Mouse (Mus musculus) E14TG2a.4 (cell line): ENCODE measurements at regions not wholly inside any gene's neighbourhood (a gene's known extent, or its start where the extent isn't known, plus 50 kb on each side); places are given as distances from the start of the nearest gene placed in this dataset.

Experiments
- CTCF ChIP-seq: conservative IDR thresholded peaks from 2 replicates; pipeline ENCODE4 v1.5.1; 2014; ENCODE audit warnings: low read length
- POU5F1 ChIP-seq: IDR thresholded peaks from 2 replicates; pipeline ENCODE4 v1.6.1; 2014; ENCODE audit warnings: low read length, borderline replicate concordance

- TF ChIP-seq CTCF = no peak
- TF ChIP-seq POU5F1 = no peak
Observed at GRCm38 (mm10) chr13:98420419-98421043, 66.5 kb downstream of the Foxd1 start.
